Mouse (Mus musculus) intestine, postnatal 0 days (tissue): Measurements from ENCODE around the gene Sbpl. TPM values are rescaled to one million over a fixed set of nuclear protein-coding genes. Genes with fewer than 3 reads are reported as not detected.
A peak's percentile ranks its signal among the peaks of the same experiment; 100 is the strongest.

ENCODE experiments used
- ATAC-seq: fragments of 200-750 bp; cut with Nextera tagmentation; 2 replicates; pipeline ENCODE4 v1.8.0; 2017; ENCODE audit warnings: mild to moderate bottlenecking, moderate TSS enrichment, moderate library complexity
- H3K27ac ChIP-seq: fragments of 300-500 bp; sonication (generic); 2 replicates; pipeline ENCODE4 v1.5.1; 2014; ENCODE audit warnings: mild to moderate bottlenecking, low read depth, low read length, moderate library complexity
- H3K27me3 ChIP-seq: fragments of 300-500 bp; sonication (generic); replicated peaks from 2 replicates; pipeline ENCODE4 v1.6.1; 2014; ENCODE audit warnings: low read length, mixed read lengths; ENCODE audit not compliant: control insufficient read depth, insufficient read depth
- H3K36me3 ChIP-seq: fragments of 300-500 bp; sonication (generic); 2 replicates; pipeline ENCODE4 v1.6.1; 2014; ENCODE audit warnings: mild to moderate bottlenecking, moderate library complexity; ENCODE audit not compliant: control insufficient read depth, insufficient read depth
- H3K4me1 ChIP-seq: fragments of 300-500 bp; sonication (generic); replicated peaks from 2 replicates; pipeline ENCODE4 v1.6.1; 2014; ENCODE audit warnings: antibody characterized with exemption, low read length, mixed read lengths; ENCODE audit not compliant: control insufficient read depth, insufficient read depth
- H3K4me2 ChIP-seq: fragments of 300-500 bp; sonication (generic); replicated peaks from 2 replicates; pipeline ENCODE4 v1.6.1; 2014; ENCODE audit warnings: low read depth, mild to moderate bottlenecking, moderate library complexity
- H3K4me3 ChIP-seq: fragments of 300-500 bp; sonication (generic); 2 replicates; pipeline ENCODE4 v1.5.1; 2014; ENCODE audit warnings: low read depth, low read length
- H3K9ac ChIP-seq: fragments of 300-500 bp; sonication (generic); 2 replicates; pipeline ENCODE4 v1.6.1; 2014; ENCODE audit warnings: mild to moderate bottlenecking, low read depth, low read length
- H3K9me3 ChIP-seq: fragments of 300-500 bp; sonication (generic); 2 replicates; pipeline ENCODE4 v1.6.1; 2016; ENCODE audit warnings: mixed run types; ENCODE audit not compliant: control insufficient read depth
- CTCF ChIP-seq: sonication (generic); IDR thresholded peaks from 2 replicates; pipeline ENCODE4 v1.5.1; 2016; ENCODE audit warnings: low read depth, mild to moderate bottlenecking, control low read depth, antibody characterized with exemption, moderate library complexity
- WGBS: fragments of 180-500 bp; shearing (Covaris S2); extraction: QIAGEN DNeasy Blood & Tissue Kit; methylation state at CpG from one replicate; pipeline ENCODE4 v1.1.7; 2014; 5-methylcytosine and 5-hydroxymethylcytosine counted together
- polyA plus RNA-seq: library from polyadenylated mRNA; unstranded; fragments of >200 nt; fragmentation: Nextera tagmentation; extraction: Ambion mirVana; gene quantifications from 2 replicates; pipeline ENCODE4 v1.2.1, GENCODE M21; 2015

Sbpl gene
- polyA plus RNA-seq, 1 experiment from 2014 or later = not detected

DNA sequence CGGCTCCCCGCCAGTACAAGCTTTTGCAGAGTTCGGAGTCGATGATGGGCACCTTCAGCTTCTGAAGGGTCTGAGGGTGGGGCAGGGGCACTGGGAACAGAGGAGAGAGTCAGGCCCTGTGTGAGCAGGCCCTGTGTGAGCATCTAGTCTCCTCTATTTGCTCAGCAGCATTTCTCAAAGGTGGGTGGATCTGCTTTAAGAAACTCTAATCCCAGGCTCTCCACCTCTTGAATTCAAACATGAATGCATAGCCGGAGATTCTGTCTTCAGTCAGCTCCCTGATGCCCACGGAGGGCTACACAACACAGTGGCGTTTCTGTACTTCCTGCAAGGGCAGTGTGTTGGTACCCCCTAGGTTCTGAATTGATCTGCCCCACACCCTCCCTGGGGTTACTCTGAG lies 39.6 kb upstream of the Sbpl start:
- Histone ChIP-seq H3K27ac (no peak overlapping the region), H3K4me2 (no peak overlapping the region), H3K9me3 (no peaks in the 10 kb centered on the region), H3K36me3 (no peaks in the 10 kb centered on the region), H3K27me3 (no peaks in the 10 kb centered on the region), H3K4me1 (0 out of 2 replicates have a peak, but pooled peaks cover 12% of the 10 kb centered on the region), H3K4me3 (no peak overlapping the region), H3K9ac (no peak overlapping the region)
- 81% methylated on average over 7 of the region's 7 CpGs for WGBS
- ATAC-seq = no peak
- no peak for TF ChIP-seq CTCF

DNA sequence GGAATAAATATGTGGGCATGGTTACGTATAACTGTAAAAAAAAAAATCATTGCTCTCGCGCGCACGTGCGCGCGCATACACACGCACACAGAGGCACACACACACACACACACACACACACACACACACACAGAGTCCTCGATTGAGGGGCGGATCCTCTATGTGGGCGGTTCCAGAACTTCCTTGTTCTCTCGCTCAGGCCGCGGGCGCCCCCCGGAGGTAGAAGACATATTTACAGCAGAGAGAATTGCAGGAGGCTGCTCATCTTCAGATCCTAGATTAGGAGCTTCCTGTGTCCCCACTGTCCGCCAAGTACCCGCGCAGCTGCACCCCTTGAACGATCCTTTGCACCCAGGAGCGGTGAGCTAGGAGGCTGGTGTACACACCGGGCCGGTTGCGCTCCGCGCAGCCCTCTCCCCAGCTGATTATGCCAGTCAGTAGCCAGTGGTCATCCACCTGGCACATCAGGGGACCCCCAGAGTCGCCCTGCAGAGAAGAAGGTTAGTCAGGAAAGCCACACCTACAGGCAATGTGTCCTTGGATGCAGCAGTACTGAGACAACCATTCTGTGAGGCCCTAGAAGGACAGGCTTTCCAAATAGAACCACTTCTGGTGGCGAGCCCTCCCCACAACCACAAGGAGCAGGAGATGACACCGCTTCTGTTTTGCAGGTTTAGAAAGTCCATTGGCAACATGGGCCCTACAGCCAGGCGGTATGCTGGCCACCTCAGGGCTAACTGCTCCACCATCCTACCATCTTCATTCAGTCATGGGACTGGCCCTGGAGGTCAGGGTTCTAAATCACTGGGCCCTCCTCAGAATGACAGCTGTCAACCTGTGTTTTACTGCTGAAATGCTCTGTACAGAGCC lies 38.7 kb upstream of the Sbpl start:
- WGBS = 9% methylated on average over 31 of the region's 31 CpGs
- no peaks in the 10 kb centered on the region for H3K36me3 ChIP-seq
- no peak overlapping the region for H3K4me3 ChIP-seq
- H3K27me3 ChIP-seq = no peaks in the 10 kb centered on the region
- ATAC-seq = peak; percentile 74
- H3K4me2 ChIP-seq = peak overlapping the region; percentile 52
- peak overlapping the region; percentile 68 for H3K27ac ChIP-seq
- no peaks in the 10 kb centered on the region for H3K9me3 ChIP-seq
- 0 out of 2 replicates have a peak, but pooled peaks cover 12% of the 10 kb centered on the region for H3K4me1 ChIP-seq
- TF ChIP-seq CTCF = peak; percentile 92
- H3K9ac ChIP-seq = 0 out of 2 replicates have a peak overlapping the region, but pooled peaks have one; percentile 11

DNA sequence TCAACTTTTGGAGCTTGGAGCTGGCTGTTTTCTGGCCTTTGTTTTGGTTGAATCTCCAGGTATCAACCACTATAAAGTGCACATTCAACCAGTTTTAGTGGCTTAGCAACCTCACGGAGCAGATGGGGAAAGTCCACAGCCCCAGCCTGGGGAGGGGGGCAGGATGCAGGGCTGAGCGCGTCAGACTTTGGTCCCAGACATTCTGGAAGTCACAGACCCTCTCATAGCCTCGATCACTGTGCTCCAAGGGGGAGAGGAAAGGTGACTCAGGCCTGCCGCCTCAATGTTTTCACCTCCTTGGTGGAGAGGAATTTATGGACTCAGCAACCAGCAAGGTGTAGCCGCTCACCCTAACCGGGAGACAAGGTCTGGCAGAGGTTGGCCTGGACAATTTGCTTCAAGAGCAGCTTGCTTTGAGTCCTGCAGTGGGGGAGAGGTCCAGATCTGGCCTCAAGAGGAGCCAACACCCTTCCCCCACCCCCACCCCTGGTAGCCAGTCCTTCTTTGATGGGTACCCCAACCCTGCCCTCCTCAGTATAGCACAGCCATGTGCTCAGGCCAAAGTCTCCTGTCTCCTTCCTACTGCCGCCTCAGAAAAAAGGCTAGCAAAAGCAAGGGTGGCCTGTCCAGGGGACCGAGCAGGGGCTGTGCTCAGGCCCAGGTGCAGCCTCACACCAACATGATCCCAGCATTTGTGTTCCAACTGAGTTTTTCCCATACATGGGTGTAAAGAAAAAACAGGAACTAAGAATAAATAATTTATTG lies 37.9 kb upstream of the Sbpl start:
- no peak for TF ChIP-seq CTCF
- H3K36me3 ChIP-seq = no peaks in the 10 kb centered on the region
- H3K4me2 ChIP-seq = peak overlapping the region; percentile 52
- WGBS = 41% methylated on average over 9 of the region's 9 CpGs
- 0 out of 2 replicates have a peak, but pooled peaks cover 12% of the 10 kb centered on the region for H3K4me1 ChIP-seq
- H3K27ac ChIP-seq = peak overlapping the region; percentile 68
- H3K9me3 ChIP-seq = no peaks in the 10 kb centered on the region
- peak; percentile 69 for ATAC-seq
- no peaks in the 10 kb centered on the region for H3K27me3 ChIP-seq
- no peak overlapping the region; the same call in 1 of the 2 replicates for H3K9ac ChIP-seq
- no peak overlapping the region for H3K4me3 ChIP-seq

DNA sequence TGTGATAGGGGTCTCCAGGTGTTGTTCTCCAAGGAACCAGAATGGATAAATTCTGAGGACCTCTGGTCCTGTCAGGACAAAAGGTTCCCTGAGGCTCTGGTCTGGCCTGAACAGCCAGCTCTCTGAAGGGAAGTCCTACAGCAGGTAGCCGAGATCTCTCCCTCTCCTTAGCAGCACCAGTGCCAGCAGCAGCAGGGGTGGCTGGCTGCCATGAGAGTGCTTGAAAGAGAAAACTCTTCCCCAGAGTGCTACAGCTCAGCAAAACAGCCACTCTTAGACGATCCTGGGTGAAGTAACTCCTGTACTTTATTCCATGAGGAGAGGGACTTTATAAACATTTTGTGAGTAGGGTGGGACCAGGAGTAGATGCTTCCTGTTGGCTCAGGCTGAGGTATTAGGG lies 34.7 kb upstream of the Sbpl start:
- H3K36me3 ChIP-seq = no peaks in the 10 kb centered on the region
- no peak overlapping the region for H3K27ac ChIP-seq
- no peak for ATAC-seq
- H3K9me3 ChIP-seq = no peaks in the 10 kb centered on the region
- H3K4me3 ChIP-seq = no peak overlapping the region
- TF ChIP-seq CTCF = no peak
- WGBS = 39% methylated on average over 2 of the region's 2 CpGs
- H3K9ac ChIP-seq = no peak overlapping the region
- 0 out of 2 replicates have a peak, but pooled peaks cover 12% of the 10 kb centered on the region for H3K4me1 ChIP-seq
- H3K27me3 ChIP-seq = no peaks in the 10 kb centered on the region
- no peak overlapping the region for H3K4me2 ChIP-seq

DNA sequence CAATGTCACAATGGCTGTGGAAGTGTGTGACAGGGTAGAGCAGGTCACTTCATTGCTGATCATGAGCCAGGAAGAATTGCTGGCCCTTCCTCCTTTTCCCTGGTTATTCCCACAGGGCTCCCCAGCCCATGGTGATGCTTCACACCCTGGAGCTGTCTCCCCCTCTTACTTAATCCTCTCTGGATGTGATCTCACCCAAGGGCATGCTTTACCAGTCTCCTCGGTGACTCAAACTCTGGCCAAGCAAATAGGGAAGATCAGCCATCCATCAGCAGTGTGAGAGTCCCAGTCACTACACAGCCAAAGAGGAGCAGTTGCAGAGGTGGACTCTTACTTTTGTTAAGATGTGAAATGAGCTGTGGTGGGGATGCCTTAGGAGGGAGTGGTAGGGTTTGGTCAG lies 29.9 kb upstream of the Sbpl start:
- WGBS = 63% methylated on average over 1 of the region's 1 CpGs
- Histone ChIP-seq H3K4me1 (peaks cover 5% of the 10 kb centered on the region; the same call in 1 of the 2 replicates), H3K9me3 (no peaks in the 10 kb centered on the region), H3K36me3 (no peaks in the 10 kb centered on the region), H3K27me3 (no peaks in the 10 kb centered on the region), H3K4me3 (no peak overlapping the region), H3K27ac (no peak overlapping the region), H3K4me2 (no peak overlapping the region), H3K9ac (no peak overlapping the region)
- no peak for TF ChIP-seq CTCF
- no peak for ATAC-seq

DNA sequence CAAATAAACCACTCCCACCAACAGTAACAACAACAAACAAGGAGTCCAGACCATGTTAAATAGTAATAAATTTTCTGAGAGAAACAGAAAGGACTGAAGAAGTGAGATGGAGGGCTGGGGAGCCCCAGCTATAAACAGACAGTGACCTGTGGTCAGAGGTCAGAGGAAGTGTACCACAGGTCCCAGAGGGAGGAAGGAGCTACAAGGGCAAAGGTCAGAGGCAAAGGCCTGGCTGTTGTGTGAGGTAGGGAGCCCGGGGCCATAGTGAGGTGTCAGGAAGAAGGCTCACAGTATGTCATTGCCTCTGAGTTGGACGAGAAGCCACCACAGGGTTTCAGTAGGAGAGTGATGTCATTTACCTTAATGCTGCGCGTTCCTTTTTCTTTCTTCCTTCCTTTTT lies 27.8 kb upstream of the Sbpl start:
- Histone ChIP-seq H3K36me3 (no peaks in the 10 kb centered on the region), H3K4me1 (peaks cover 5% of the 10 kb centered on the region; the same call in 1 of the 2 replicates), H3K4me2 (0 out of 2 replicates have a peak overlapping the region, but pooled peaks have one; percentile 17), H3K9ac (no peak overlapping the region), H3K27ac (peak overlapping the region; percentile 51), H3K27me3 (no peaks in the 10 kb centered on the region), H3K4me3 (no peak overlapping the region), H3K9me3 (no peaks in the 10 kb centered on the region)
- ATAC-seq = peak; percentile 79
- no peak for TF ChIP-seq CTCF
- 31% methylated on average over 4 of the region's 4 CpGs for WGBS
